Mouse (Mus musculus): ENCODE results near the gene Slc25a48.

The Slc25a48 gene

GRCm38 (mm10) chr13:56509796-56510195, 71.6 kb downstream of the Slc25a48 start:
- no peak for DNase-seq (ENCODE audit: low read depth, low spot score)

DNA sequence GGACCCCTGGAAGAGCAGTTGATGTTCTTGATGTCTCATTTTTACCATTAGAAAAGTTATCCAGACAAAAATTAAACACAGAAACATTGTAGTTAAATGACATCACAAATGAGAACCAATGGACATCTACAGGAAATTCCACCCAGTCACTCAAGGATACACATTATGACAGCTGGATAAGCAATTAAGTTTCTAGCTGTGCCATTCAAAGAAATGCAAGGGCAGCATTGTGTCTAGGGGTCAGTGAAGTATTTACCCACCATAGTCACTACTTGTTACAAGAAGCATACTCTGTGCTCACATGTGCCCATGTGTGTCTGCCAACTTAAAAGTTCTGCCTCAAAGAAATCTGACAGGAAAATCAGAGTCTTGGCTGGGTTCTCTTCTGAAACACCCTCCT, 75.4 kb downstream of the Slc25a48 start:
- DNase-seq (ENCODE audit: low read depth, low spot score): no peak

GRCm38 (mm10) chr13:56516311-56516710, 78.2 kb downstream of the Slc25a48 start:
- peak; percentile 12 for DNase-seq (ENCODE audit: low read depth, low spot score)

- DNase-seq (ENCODE audit: low read depth, low spot score): no peak
These were observed 78.7 kb downstream of the Slc25a48 start for GRCm38 (mm10) chr13:56516816-56517215.

- peak; percentile 96 for DNase-seq (ENCODE audit: low read depth, low spot score)
These were observed 84.1 kb downstream of the Slc25a48 start, which contains the start of gene Fbxl21 for GRCm38 (mm10) chr13:56522081-56522820. Gene Fbxl21 (plus strand): TSS chr13:56522472.

DNA sequence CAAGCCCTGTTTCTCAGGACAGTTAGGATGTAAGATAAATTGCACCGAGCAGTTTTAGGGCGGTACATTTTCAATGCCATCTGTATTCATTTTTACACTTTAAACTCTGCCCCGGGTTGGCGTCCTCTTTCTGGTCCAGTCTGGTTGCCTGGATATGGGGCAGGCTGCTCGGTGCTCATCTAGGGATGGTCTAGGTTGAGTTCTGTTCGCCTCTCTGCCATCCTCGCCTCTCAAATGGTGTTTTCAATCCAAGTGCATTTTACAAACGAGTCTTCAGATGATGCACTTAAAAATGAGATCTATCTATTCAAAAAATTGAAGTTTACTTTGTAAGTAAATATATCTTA, 84.6 kb downstream of the Slc25a48 start:
- DNase-seq (ENCODE audit: low read depth, low spot score): peak; percentile 10
